Mouse (Mus musculus): ENCODE measurements around the gene Ccl11.

The Ccl11 gene

GRCm38 (mm10) chr11:82047746-82048415, 9.7 kb upstream of the Ccl11 start:
- DNase-seq (ENCODE audit: extremely low read depth, insufficient read length, low spot score), result peak; percentile 39

DNA sequence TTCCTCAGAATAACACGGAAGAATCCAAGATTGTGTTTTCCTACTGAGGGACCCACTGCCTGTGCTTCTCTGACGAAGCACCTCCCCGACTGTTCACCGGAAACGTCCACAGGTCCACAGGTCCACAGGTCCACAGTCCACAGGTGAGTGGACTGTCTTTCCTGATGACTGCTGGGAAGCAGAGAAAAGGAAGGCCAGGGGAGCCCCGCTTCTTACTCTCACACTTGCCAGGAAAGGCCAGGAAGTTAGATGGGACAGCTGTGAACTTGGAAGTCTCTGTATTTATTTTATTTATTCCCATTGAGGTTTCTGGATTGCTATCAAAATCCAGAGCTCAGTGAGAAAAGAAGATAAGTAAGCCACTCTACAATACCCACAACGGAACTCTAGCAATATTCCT, 3.8 kb upstream of the Ccl11 start:
- DNase-seq (ENCODE audit: extremely low read depth, insufficient read length, low spot score), result no peak

DNA sequence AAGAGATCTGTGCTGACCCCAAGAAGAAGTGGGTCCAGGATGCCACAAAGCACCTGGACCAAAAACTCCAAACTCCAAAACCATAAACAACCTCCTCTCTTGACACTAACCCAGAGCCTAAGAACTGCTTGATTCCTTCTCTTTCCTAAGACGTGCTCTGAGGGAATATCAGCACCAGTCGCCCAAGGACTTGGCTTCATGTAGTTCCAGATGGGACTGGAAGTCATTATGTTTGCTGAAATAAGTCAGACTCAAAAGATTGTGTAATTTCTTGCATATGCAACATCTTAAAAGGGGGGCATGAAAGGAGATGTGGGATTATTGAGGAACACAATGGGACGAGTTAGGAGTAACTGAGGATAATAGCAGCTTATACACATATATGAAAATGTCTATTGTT, 4.6 kb downstream of the Ccl11 start:
- DNase-seq (ENCODE audit: extremely low read depth, insufficient read length, low spot score), result no peak

DNA sequence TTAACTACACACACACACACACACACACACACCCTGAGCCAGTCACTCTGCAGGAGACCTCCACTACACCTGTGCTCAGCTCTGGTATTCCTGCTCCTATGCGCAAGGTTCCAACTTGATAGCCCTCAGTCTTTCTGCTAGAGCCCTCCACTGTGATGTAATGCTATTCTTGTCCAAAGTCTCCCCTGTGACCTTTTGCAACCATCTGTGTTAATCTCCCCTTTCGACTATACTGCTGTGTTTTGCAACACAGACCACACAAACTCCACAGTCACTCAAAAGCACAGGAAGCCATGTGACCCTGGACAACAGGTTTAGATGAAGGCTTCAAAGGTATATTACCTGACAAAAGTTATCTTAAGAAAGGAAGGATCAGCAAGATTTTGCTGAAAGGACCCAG, 5.8 kb downstream of the Ccl11 start:
- DNase-seq (ENCODE audit: extremely low read depth, insufficient read length, low spot score), result no peak

DNA sequence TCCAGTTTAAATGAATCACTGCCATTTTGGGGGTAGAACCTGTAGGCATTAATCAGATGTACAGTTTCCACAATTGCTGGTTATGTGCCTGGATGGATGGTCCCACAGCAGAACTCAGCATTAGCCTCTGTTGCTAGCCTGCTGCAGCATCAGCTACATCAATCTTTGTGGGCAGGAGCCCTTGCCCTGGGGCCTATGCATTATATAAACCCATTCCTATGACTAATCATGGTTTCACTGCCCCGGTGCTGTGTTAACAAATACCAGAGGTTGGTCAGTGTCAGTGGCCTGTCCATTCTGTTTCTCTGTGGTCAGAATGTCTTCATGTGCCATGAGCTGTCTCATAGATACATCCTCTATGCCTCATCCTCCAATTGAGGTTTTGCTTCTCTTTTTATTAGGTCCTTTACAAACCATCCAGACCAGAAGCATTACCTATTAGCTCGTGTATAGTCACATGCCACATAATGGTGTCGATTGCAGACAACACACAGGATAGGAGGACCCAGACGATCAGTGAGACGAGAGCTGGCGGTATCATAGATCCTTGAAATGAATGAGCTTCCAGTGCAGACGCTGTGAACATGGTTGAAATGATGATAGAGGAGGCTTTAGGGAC, 9.4 kb downstream of the Ccl11 start:
- DNase-seq (ENCODE audit: extremely low read depth, insufficient read length, low spot score), result peak; percentile 57

GRCm38 (mm10) chr11:82071076-82071475, 13.5 kb downstream of the Ccl11 start:
- DNase-seq (ENCODE audit: extremely low read depth, insufficient read length, low spot score), result no peak

DNA sequence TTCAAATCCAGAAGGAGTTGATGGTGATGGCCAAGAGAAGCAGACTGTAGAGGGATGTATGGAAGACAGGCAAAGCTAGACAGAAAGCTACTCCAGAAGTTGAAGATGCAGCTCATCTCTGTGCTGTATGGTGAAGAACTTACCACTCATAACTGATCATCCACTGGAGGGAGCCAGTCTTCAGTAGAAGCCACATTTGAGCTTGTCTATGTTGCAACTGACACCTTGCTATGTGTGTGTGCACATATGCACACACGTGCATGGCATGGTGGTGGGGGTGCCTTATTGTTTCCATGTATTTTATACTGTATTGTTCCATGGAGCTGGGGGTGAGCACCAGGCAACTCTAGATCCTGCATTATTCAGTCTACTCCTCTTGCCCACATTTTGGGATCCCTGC, 14.8 kb downstream of the Ccl11 start:
- DNase-seq (ENCODE audit: extremely low read depth, insufficient read length, low spot score), result no peak

DNA sequence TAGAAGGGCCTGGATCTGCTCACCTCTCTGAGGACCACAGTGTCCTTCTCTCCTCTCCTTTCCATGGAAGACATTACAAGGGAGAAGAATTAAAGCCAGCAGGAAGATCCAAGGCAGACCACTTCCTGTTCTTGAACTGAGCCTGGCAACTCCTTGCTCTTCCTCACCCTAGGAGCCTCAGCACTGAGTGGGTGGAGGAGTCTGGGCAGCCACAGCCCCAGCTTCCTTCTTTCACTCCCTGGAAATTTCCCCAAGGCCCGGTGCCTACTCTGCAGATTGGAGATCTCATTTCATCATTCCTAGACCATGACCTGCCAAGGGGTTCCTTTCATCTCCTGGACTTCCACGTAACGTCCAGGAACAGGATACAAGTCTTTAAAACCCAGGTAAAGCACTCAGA, 15.4 kb downstream of the Ccl11 start:
- no peak for DNase-seq (ENCODE audit: extremely low read depth, insufficient read length, low spot score)

GRCm38 (mm10) chr11:82073686-82074085, 16.1 kb downstream of the Ccl11 start:
- no peak for DNase-seq (ENCODE audit: extremely low read depth, insufficient read length, low spot score)

GRCm38 (mm10) chr11:82077031-82077430, 19.4 kb downstream of the Ccl11 start:
- no peak for DNase-seq (ENCODE audit: extremely low read depth, insufficient read length, low spot score)

- no peak for DNase-seq (ENCODE audit: extremely low read depth, insufficient read length, low spot score)
Observed at GRCm38 (mm10) chr11:82078136-82078730, 20.6 kb downstream of the Ccl11 start.

GRCm38 (mm10) chr11:82080865-82081264, 23.2 kb downstream of the Ccl11 start:
- DNase-seq (ENCODE audit: extremely low read depth, insufficient read length, low spot score), result no peak

GRCm38 (mm10) chr11:82084360-82084759, 26.7 kb downstream of the Ccl11 start:
- DNase-seq (ENCODE audit: extremely low read depth, insufficient read length, low spot score), result no peak

- DNase-seq (ENCODE audit: extremely low read depth, insufficient read length, low spot score), result no peak
Observed at GRCm38 (mm10) chr11:82099511-82100323, 42.1 kb downstream of the Ccl11 start.

DNA sequence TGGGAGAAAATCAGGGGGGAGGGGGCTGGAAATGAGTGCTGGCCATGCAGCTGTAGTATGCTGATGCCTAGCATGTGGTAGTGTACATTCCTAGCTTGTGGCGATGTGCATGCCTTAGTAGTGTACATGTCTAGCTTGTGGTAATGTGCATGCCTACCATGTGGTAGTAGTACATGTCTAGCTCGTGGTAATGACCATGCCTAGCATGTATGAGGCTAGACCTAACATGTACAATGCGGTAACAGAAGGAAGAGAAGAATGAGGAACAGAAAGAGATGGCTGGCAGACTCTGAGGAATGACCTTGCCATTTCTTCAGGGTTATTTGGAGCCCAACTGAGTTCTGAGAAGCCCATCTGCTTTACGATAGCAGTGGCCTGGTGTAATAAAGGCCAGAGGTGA, 43.5 kb downstream of the Ccl11 start:
- DNase-seq (ENCODE audit: extremely low read depth, insufficient read length, low spot score), result no peak

- no peak for DNase-seq (ENCODE audit: extremely low read depth, insufficient read length, low spot score)
Observed at GRCm38 (mm10) chr11:82101529-82101928, 43.9 kb downstream of the Ccl11 start, which contains the start of gene Ccl12. Gene Ccl12, plus strand, starts transcription at chr11:82101845.

DNA sequence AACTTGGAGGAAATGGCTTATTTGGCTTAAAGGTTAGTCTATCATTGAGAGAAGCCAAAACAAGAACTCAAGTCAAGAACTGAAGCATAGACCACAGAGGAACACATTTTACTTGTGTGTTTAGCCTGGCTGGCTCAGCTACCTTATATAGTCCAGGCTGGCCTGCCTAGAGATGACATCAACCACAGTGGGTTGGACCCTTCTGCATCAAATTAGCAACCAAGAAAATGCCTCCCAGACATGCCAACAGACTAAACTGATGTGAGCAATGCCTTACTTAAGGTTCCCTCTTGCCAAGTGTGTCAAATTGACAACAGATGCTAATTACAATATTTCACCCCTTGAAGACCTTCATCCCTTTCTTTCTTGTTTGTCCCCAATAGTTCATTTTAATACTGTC, 52.0 kb downstream of the Ccl11 start:
- no peak for DNase-seq (ENCODE audit: extremely low read depth, insufficient read length, low spot score)

DNA sequence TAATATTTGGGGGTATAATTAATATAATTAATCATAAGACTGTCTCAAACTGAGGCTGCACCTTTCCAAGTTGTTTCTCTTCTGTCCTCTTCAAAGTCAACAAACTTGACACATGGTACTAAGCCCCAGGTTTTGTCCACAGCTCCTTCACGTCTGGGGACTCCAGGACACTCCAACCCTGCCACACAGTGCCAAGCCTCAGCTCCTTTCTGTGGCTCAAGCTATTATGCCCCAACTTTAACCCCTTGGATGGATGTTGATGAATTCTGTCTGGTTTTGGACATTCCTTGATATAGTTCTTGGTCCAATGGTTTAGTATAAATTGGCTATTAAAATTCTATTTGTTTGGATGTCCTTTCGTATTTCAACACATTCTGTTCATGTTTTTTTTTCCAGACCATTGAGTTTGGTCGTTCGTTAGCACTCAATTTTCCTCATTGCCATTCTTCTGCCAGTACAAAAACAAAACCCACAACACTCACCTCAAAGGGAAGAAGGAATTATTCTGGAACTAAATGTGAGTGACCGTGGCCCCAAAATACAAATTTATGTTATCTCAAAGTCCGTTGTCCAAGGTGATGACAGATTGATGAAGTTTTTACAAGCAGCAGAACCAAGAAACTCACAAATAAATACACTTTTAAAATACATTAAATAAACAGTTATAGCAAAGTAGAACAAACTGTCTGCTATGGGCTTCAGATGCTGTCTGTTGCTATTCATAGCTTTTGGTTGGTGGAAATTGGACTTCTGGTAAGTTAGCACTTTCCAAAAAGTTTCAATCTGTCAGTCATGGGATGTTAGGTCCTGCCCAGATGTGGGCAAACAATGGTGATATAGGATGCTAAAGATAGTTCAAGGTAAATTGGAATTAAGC, 53.0 kb downstream of the Ccl11 start:
- DNase-seq (ENCODE audit: extremely low read depth, insufficient read length, low spot score), result no peak

Data from 3134 (cell line).